Mouse (Mus musculus) liver, postnatal 0 days (tissue): ENCODE data around the gene Elf2.
"Not testable (repeated sequence)": the region's sequence is repeated elsewhere in the genome, so short reads cannot be mapped to it uniquely, and the experiment has no call there.

Experiments used
- CTCF ChIP-seq: sonication (generic); IDR thresholded peaks from 2 replicates; pipeline ENCODE4 v1.5.1; 2016; ENCODE audit warnings: antibody characterized with exemption, low read depth
- EP300 ChIP-seq: IDR thresholded peaks from 2 replicates; pipeline ENCODE4 v1.6.1; 2016; ENCODE audit warnings: antibody characterized with exemption, low read depth, mild to moderate bottlenecking

GRCm38 (mm10) chr3:51218385-51218784 lies 122.1 kb downstream of the Elf2 start:
- TF ChIP-seq EP300, CTCF: not testable (repeated sequence)
